Mouse (Mus musculus) adrenal gland, postnatal 25 days (tissue): Measurements from ENCODE around the gene Clcnka. TPM values are rescaled to one million over a fixed set of nuclear protein-coding genes. Genes with fewer than 3 reads are reported as not detected.
A peak's percentile ranks its signal among the peaks of the same experiment; 100 is the strongest.

Source experiments
- DNase-seq: peaks from one replicate; pipeline ENCODE4 v3.0.0; 2021; ENCODE audit warnings: mixed read lengths
- total RNA-seq: library from RNA; stranded (reverse); gene quantifications from 2 replicates; pipeline ENCODE4 v1.2.3, GENCODE M21; 2021

Clcnka gene
- total RNA-seq, 1 experiment from 2014 or later, result not detected

- peak; percentile 38 for DNase-seq
These were observed 22.9 kb upstream of the Clcnka start for GRCm38 (mm10) chr4:141421423-141421822.

GRCm38 (mm10) chr4:141420886-141421285 is 22.4 kb upstream of the Clcnka start:
- no peak for DNase-seq

GRCm38 (mm10) chr4:141420192-141420829 is 21.8 kb upstream of the Clcnka start, which contains the start of gene Hspb7:
Hspb7 (plus strand) TSS chr4:141420779.
- no peak for DNase-seq

- peak; percentile 41 for DNase-seq
These were observed 21.1 kb upstream of the Clcnka start for GRCm38 (mm10) chr4:141419398-141420191.

- no peak for DNase-seq
These were observed 17.4 kb upstream of the Clcnka start, which contains the start of gene Clcnkb for GRCm38 (mm10) chr4:141415924-141416323. Clcnkb (minus strand) TSS chr4:141416014.

GRCm38 (mm10) chr4:141411430-141411992 is 13.0 kb upstream of the Clcnka start:
- no peak for DNase-seq

GRCm38 (mm10) chr4:141408577-141408976 is 10.1 kb upstream of the Clcnka start:
- no peak for DNase-seq

- DNase-seq, result peak; percentile 34
These were observed 8.2 kb upstream of the Clcnka start for GRCm38 (mm10) chr4:141406516-141407299.

- DNase-seq, result no peak
These were observed 6.7 kb upstream of the Clcnka start for GRCm38 (mm10) chr4:141405314-141405622.

- peak; percentile 84 for DNase-seq
These were observed 6.2 kb upstream of the Clcnka start for GRCm38 (mm10) chr4:141404518-141405313.

- DNase-seq, result no peak
These were observed 1.6 kb upstream of the Clcnka start for GRCm38 (mm10) chr4:141400171-141400570.

- DNase-seq, result no peak
These were observed 663 bp downstream of the Clcnka start for GRCm38 (mm10) chr4:141397861-141398260.

GRCm38 (mm10) chr4:141394751-141395150 is 3.8 kb downstream of the Clcnka start:
- no peak for DNase-seq

GRCm38 (mm10) chr4:141391293-141391692 is 7.2 kb downstream of the Clcnka start:
- no peak for DNase-seq

- DNase-seq, result no peak
These were observed 9.0 kb downstream of the Clcnka start for GRCm38 (mm10) chr4:141389366-141390150.

GRCm38 (mm10) chr4:141387933-141388332 is 10.6 kb downstream of the Clcnka start:
- no peak for DNase-seq

- DNase-seq, result peak; percentile 74
These were observed 11.3 kb downstream of the Clcnka start for GRCm38 (mm10) chr4:141387093-141387784.

- no peak for DNase-seq
These were observed 12.4 kb downstream of the Clcnka start for GRCm38 (mm10) chr4:141386150-141386549.

GRCm38 (mm10) chr4:141385275-141385674 is 13.2 kb downstream of the Clcnka start:
- peak; percentile 43 for DNase-seq

- DNase-seq, result no peak
These were observed 16.1 kb downstream of the Clcnka start for GRCm38 (mm10) chr4:141382406-141382805.
